Comparison of ENCODE assay signal across 28 mouse cellular contexts in the genomic region with DNA sequence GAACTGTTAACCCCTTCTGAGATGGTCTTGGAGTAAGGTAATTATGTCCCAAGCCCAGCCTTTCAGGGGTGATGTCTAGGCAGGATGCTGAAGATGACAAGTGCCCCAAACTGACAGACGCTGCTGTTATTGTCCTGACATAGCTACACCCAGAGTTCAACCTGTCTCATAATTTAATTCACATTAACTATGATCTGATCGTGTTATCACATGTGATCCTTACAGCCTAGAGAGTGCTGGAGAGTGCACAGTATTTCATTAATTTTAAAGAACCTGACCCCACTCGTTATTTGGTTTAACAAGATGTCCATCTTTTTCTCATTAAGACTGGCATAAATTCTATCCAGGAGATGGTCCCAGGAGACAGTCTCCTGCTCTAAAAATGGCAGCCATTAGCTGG.
DNase-seq lines count a peak whose midpoint lies in the region; ATAC-seq and TF ChIP-seq lines count a peak whose summit lies in the region.
"Had no signal": no experiment of that assay in that cellular context is flagged by ENCODE, and none has a peak within 500 bp of the region (broad histone marks: within the 10 kb centered on the region; RNA-seq: fewer than 3 reads in every experiment).

No protein-coding gene starts in this region.

- H3K4me3 ChIP-seq in embryonic facial prominence, embryonic 11.5 days (ENCODE audit: low read depth, low read length), result no peak overlapping the region
- H3K4me3 ChIP-seq in embryonic facial prominence, embryonic 10.5 days, result no peak overlapping the region
- no peak overlapping the region for H3K4me3 ChIP-seq in hindbrain, postnatal 0 days (ENCODE audit: low read length)
- H3K4me3 ChIP-seq in hindbrain, embryonic 14.5 days (replicated peaks; ENCODE audit: low read length), result no peak overlapping the region
- H3K4me3 ChIP-seq in midbrain, embryonic 12.5 days, result no peak overlapping the region
- no peak overlapping the region for H3K4me3 ChIP-seq in midbrain, embryonic 13.5 days (replicated peaks)
- no peak overlapping the region for H3K4me3 ChIP-seq in midbrain, embryonic 15.5 days
- H3K4me3 ChIP-seq: embryonic facial prominence, embryonic 12.5 days; erythroblast, embryonic 14.5 days; forebrain, embryonic 10.5 days; forebrain, embryonic 12.5 days had no signal

- TF ChIP-seq CTCF in hindbrain, postnatal 0 days (IDR thresholded peaks at IDR 0.05; ENCODE audit: low read depth), result no peak

- H3K4me2 ChIP-seq in embryonic facial prominence, embryonic 11.5 days (ENCODE audit: low read depth, low read length), result no peak overlapping the region
- no peak overlapping the region for H3K4me2 ChIP-seq in hindbrain, postnatal 0 days (ENCODE audit: low read depth, low read length)
- H3K4me2 ChIP-seq in hindbrain, embryonic 14.5 days (replicated peaks), result no peak overlapping the region
- H3K4me2 ChIP-seq in midbrain, embryonic 12.5 days (replicated peaks), result no peak overlapping the region
- H3K4me2 ChIP-seq in midbrain, embryonic 13.5 days (replicated peaks), result no peak overlapping the region
- no peak overlapping the region for H3K4me2 ChIP-seq in midbrain, embryonic 15.5 days
- H3K4me2 ChIP-seq: embryonic facial prominence, embryonic 12.5 days; forebrain, embryonic 12.5 days had no signal

- H3K9me3 ChIP-seq in embryonic facial prominence, embryonic 11.5 days (replicated peaks; ENCODE audit: control insufficient read depth, low read length), result no peaks in the 10 kb centered on the region
- H3K9me3 ChIP-seq in embryonic facial prominence, embryonic 10.5 days, result no peaks in the 10 kb centered on the region
- no peaks in the 10 kb centered on the region for H3K9me3 ChIP-seq in hindbrain, postnatal 0 days (ENCODE audit: low read length)
- no peaks in the 10 kb centered on the region for H3K9me3 ChIP-seq in hindbrain, embryonic 14.5 days (ENCODE audit: control insufficient read depth, low read length)
- no peaks in the 10 kb centered on the region for H3K9me3 ChIP-seq in midbrain, embryonic 12.5 days
- no peaks in the 10 kb centered on the region for H3K9me3 ChIP-seq in midbrain, embryonic 13.5 days
- H3K9me3 ChIP-seq in midbrain, embryonic 15.5 days, result no peaks in the 10 kb centered on the region
- H3K9me3 ChIP-seq: embryonic facial prominence, embryonic 12.5 days; forebrain, embryonic 10.5 days; forebrain, embryonic 12.5 days had no signal

- H3K27me3 ChIP-seq in embryonic facial prominence, embryonic 11.5 days (ENCODE audit: control insufficient read depth, insufficient read depth, low read length), result no peaks in the 10 kb centered on the region
- no peaks in the 10 kb centered on the region for H3K27me3 ChIP-seq in embryonic facial prominence, embryonic 10.5 days (replicated peaks; ENCODE audit: low read depth, poor library complexity, severe bottlenecking)
- H3K27me3 ChIP-seq in hindbrain, postnatal 0 days (ENCODE audit: insufficient read depth, low read length), result no peaks in the 10 kb centered on the region
- no peaks in the 10 kb centered on the region for H3K27me3 ChIP-seq in hindbrain, embryonic 14.5 days (ENCODE audit: control insufficient read depth, insufficient read depth, low read length)
- no peaks in the 10 kb centered on the region for H3K27me3 ChIP-seq in midbrain, embryonic 12.5 days
- H3K27me3 ChIP-seq in midbrain, embryonic 13.5 days, result no peaks in the 10 kb centered on the region
- H3K27me3 ChIP-seq in midbrain, embryonic 15.5 days (replicated peaks), result no peaks in the 10 kb centered on the region
- H3K27me3 ChIP-seq: CH12.LX; embryonic facial prominence, embryonic 12.5 days; forebrain, embryonic 12.5 days; Patski had no signal

- H3K36me3 ChIP-seq in embryonic facial prominence, embryonic 11.5 days (replicated peaks; ENCODE audit: control insufficient read depth, insufficient read depth, low read depth, low read length), result no peaks in the 10 kb centered on the region
- H3K36me3 ChIP-seq in embryonic facial prominence, embryonic 10.5 days (replicated peaks), result no peaks in the 10 kb centered on the region
- no peaks in the 10 kb centered on the region for H3K36me3 ChIP-seq in hindbrain, postnatal 0 days (ENCODE audit: insufficient read depth, low read length)
- no peaks in the 10 kb centered on the region for H3K36me3 ChIP-seq in hindbrain, embryonic 14.5 days (replicated peaks; ENCODE audit: control insufficient read depth, insufficient read depth)
- no peaks in the 10 kb centered on the region for H3K36me3 ChIP-seq in midbrain, embryonic 12.5 days
- no peaks in the 10 kb centered on the region for H3K36me3 ChIP-seq in midbrain, embryonic 13.5 days
- no peaks in the 10 kb centered on the region for H3K36me3 ChIP-seq in midbrain, embryonic 15.5 days (replicated peaks)
- H3K36me3 ChIP-seq: embryonic facial prominence, embryonic 12.5 days; forebrain, embryonic 10.5 days; forebrain, embryonic 12.5 days; G1E had no signal

- peaks cover 2% of the 10 kb centered on the region for H3K4me1 ChIP-seq in embryonic facial prominence, embryonic 11.5 days (ENCODE audit: control insufficient read depth, insufficient read depth, low read length)
- peaks cover 26% of the 10 kb centered on the region for H3K4me1 ChIP-seq in embryonic facial prominence, embryonic 10.5 days
- H3K4me1 ChIP-seq in hindbrain, postnatal 0 days (ENCODE audit: insufficient read depth, low read length), result 0 out of 2 replicates have a peak, but pooled peaks cover 2% of the 10 kb centered on the region
- peaks cover 2% of the 10 kb centered on the region; the same call in 1 of the 2 replicates for H3K4me1 ChIP-seq in hindbrain, embryonic 14.5 days (replicated peaks; ENCODE audit: control insufficient read depth, insufficient read depth, low read length)
- peaks cover 3% of the 10 kb centered on the region; the same call in 1 of the 2 replicates for H3K4me1 ChIP-seq in midbrain, embryonic 12.5 days
- H3K4me1 ChIP-seq in midbrain, embryonic 13.5 days (replicated peaks), result peaks cover 19% of the 10 kb centered on the region
- peaks cover 7% of the 10 kb centered on the region for H3K4me1 ChIP-seq in midbrain, embryonic 15.5 days

- WGBS in embryonic facial prominence, embryonic 11.5 days, result 30% methylated on average over 3 of the region's 3 CpGs
- 52% methylated on average over 3 of the region's 3 CpGs for WGBS in embryonic facial prominence, embryonic 10.5 days
- whole genome bisulfite sequencing in hindbrain, postnatal 0 days, result 66% methylated on average over 3 of the region's 3 CpGs
- WGBS in hindbrain, embryonic 14.5 days, result 49% methylated on average over 3 of the region's 3 CpGs
- 75% methylated on average over 3 of the region's 3 CpGs for WGBS in midbrain, embryonic 12.5 days
- WGBS in midbrain, embryonic 13.5 days, result 58% methylated on average over 3 of the region's 3 CpGs
- WGBS in midbrain, embryonic 15.5 days, result 51% methylated on average over 3 of the region's 3 CpGs

- no peak for ATAC-seq in embryonic facial prominence, embryonic 11.5 days (replicated peaks; ENCODE audit: insufficient number of reproducible peaks, low FRiP score, low TSS enrichment, low read depth)
- ATAC-seq in hindbrain, postnatal 0 days, result no peak
- no peak for ATAC-seq in hindbrain, embryonic 14.5 days (ENCODE audit: low FRiP score)
- peak; percentile 55; the same call in 1 of the 2 replicates for ATAC-seq in midbrain, embryonic 12.5 days (ENCODE audit: low FRiP score, low read depth)
- no peak for ATAC-seq in midbrain, embryonic 13.5 days
- ATAC-seq in midbrain, embryonic 15.5 days (replicated peaks), result peak; percentile 71
- ATAC-seq: activated CD4-positive, CD25-positive, alpha-beta regulatory T cell, adult 4 months; CD4-positive, CD25-positive, alpha-beta regulatory T cell, adult 4 months; forebrain, embryonic 14.5 days; forebrain, embryonic 16.5 days; Patski had no signal

- DNase-seq in embryonic facial prominence, embryonic 11.5 days (ENCODE audit: low spot score), result peak; percentile 27
- DNase-seq in embryonic facial prominence, embryonic 10.5 days (ENCODE audit: low spot score), result no peak
- peak; percentile 39 for DNase-seq in hindbrain, postnatal 0 days (ENCODE audit: low spot score)
- no peak for DNase-seq in hindbrain, embryonic 14.5 days (ENCODE audit: low spot score)
- DNase-seq in urinary bladder, postnatal 10 days (ENCODE audit: low spot score), result no peak
- DNase-seq: adrenal gland, adult 8-10 months; adrenal gland, postnatal 14 days; adrenal gland, postnatal 36 days; B cell, adult 2 months; cerebellum, adult 11-12 months; cerebellum, adult 2 months; cerebellum, adult 9-10 months; cerebellum, postnatal 10 days; cerebellum, postnatal 25 days had no signal

- H3K9ac ChIP-seq in embryonic facial prominence, embryonic 11.5 days (replicated peaks; ENCODE audit: low read length), result no peak overlapping the region
- H3K9ac ChIP-seq in hindbrain, postnatal 0 days (replicated peaks; ENCODE audit: low read length), result no peak overlapping the region
- no peak overlapping the region for H3K9ac ChIP-seq in hindbrain, embryonic 14.5 days
- no peak overlapping the region for H3K9ac ChIP-seq in midbrain, embryonic 12.5 days (replicated peaks)
- no peak overlapping the region for H3K9ac ChIP-seq in midbrain, embryonic 13.5 days (replicated peaks)
- H3K9ac ChIP-seq in midbrain, embryonic 15.5 days, result no peak overlapping the region
- H3K9ac ChIP-seq: embryonic facial prominence, embryonic 12.5 days; forebrain, embryonic 12.5 days had no signal

- H3K27ac ChIP-seq in embryonic facial prominence, embryonic 11.5 days (replicated peaks; ENCODE audit: low read depth, low read length), result no peak overlapping the region
- H3K27ac ChIP-seq in embryonic facial prominence, embryonic 10.5 days (replicated peaks), result no peak overlapping the region
- H3K27ac ChIP-seq in hindbrain, postnatal 0 days, result no peak overlapping the region
- H3K27ac ChIP-seq in hindbrain, embryonic 14.5 days, result no peak overlapping the region
- H3K27ac ChIP-seq in midbrain, embryonic 12.5 days (replicated peaks), result no peak overlapping the region
- no peak overlapping the region for H3K27ac ChIP-seq in midbrain, embryonic 13.5 days
- no peak overlapping the region for H3K27ac ChIP-seq in midbrain, embryonic 15.5 days
- H3K27ac ChIP-seq: embryonic facial prominence, embryonic 12.5 days; forebrain, embryonic 10.5 days; forebrain, embryonic 12.5 days had no signal

Comparison
In these comparisons a context has a peak if more than half of its experiments do, and no peak if none do; other contexts are left out.
1. ATAC-seq: peak in midbrain, embryonic 12.5 days (single experiment) and midbrain, embryonic 15.5 days (single experiment); none in embryonic facial prominence, embryonic 11.5 days (single experiment), hindbrain, postnatal 0 days (single experiment), hindbrain, embryonic 14.5 days (single experiment) and midbrain, embryonic 13.5 days (single experiment).
2. DNase-seq: peak in embryonic facial prominence, embryonic 11.5 days (single experiment) and hindbrain, postnatal 0 days (single experiment); none in embryonic facial prominence, embryonic 10.5 days (single experiment), hindbrain, embryonic 14.5 days (single experiment) and urinary bladder, postnatal 10 days (single experiment).